Mouse (Mus musculus) kidney, embryonic 14.5 days (tissue): ENCODE results near the gene Foxp4. TPM values are rescaled to one million over a fixed set of nuclear protein-coding genes. Genes with fewer than 3 reads are reported as not detected.
A peak's percentile ranks its signal among the peaks of the same experiment; 100 is the strongest.

Experiments
- ATAC-seq: fragments of 200-750 bp; cut with Nextera tagmentation; 2 replicates; pipeline ENCODE4 v1.8.0; 2017; ENCODE audit warnings: moderate number of reproducible peaks, mild to moderate bottlenecking, moderate TSS enrichment, moderate library complexity; ENCODE audit not compliant: low FRiP score, low TSS enrichment
- H3K27ac ChIP-seq: fragments of 300-500 bp; sonication (generic); 2 replicates; pipeline ENCODE4 v1.5.1; 2014; ENCODE audit warnings: low read depth, mild to moderate bottlenecking, low read length, moderate library complexity, mixed read lengths
- H3K27me3 ChIP-seq: fragments of 300-500 bp; sonication (generic); 2 replicates; pipeline ENCODE4 v1.6.1; 2014; ENCODE audit warnings: mild to moderate bottlenecking, low read length; ENCODE audit not compliant: control insufficient read depth, insufficient read depth
- H3K36me3 ChIP-seq: fragments of 300-500 bp; sonication (generic); 2 replicates; pipeline ENCODE4 v1.6.1; 2014; ENCODE audit warnings: low read length, mixed read lengths; ENCODE audit not compliant: control insufficient read depth, insufficient read depth
- H3K4me1 ChIP-seq: fragments of 300-500 bp; sonication (generic); 2 replicates; pipeline ENCODE4 v1.6.1; 2014; ENCODE audit warnings: low read length, mixed read lengths; ENCODE audit not compliant: control insufficient read depth, insufficient read depth
- H3K4me2 ChIP-seq: fragments of 300-500 bp; sonication (generic); replicated peaks from 2 replicates; pipeline ENCODE4 v1.6.1; 2014; ENCODE audit warnings: low read depth, mild to moderate bottlenecking, low read length
- H3K4me3 ChIP-seq: fragments of 300-500 bp; sonication (generic); 2 replicates; pipeline ENCODE4 v1.5.1; 2014; ENCODE audit warnings: mild to moderate bottlenecking, low read length
- H3K9ac ChIP-seq: fragments of 300-500 bp; sonication (generic); 2 replicates; pipeline ENCODE4 v1.6.1; 2014; ENCODE audit warnings: low read depth, mild to moderate bottlenecking, low read length, moderate library complexity
- H3K9me3 ChIP-seq: fragments of 300-500 bp; sonication (generic); 2 replicates; pipeline ENCODE4 v1.6.1; 2016; ENCODE audit warnings: low read length; ENCODE audit not compliant: control insufficient read depth
- WGBS: fragments of 180-500 bp; shearing (Covaris S2); extraction: QIAGEN DNeasy Blood & Tissue Kit; methylation state at CpG from one replicate; pipeline ENCODE4 v1.1.7; 2014; 5-methylcytosine and 5-hydroxymethylcytosine counted together
- polyA plus RNA-seq: library from polyadenylated mRNA; unstranded; fragments of >200 nt; fragmentation: Nextera tagmentation; extraction: Ambion mirVana; gene quantifications from 2 replicates; pipeline ENCODE4 v1.2.1, GENCODE M21; 2014

The Foxp4 gene
- polyA plus RNA-seq, 1 experiment from 2014 or later, result 25.4 TPM

DNA sequence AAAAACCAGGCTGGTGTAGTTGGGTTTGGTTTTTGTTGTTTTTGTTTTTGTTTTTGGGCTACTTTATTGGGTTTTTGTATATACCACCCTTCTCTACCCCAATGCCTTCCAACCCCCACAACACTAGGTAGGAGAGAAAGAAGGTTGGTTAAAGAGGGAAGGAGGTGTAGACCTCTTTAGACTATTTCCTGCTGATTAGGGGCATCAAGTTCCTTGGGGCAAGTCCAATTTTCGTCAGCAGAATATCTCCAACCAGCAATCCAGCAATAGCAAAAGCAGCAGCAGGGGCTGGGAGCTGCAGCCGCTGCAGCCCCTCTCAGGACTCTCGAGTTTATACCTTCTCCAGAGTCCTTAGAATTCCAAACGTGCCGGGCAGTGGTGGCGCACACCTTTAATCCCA is 14.4 kb upstream of the Foxp4 start:
- no peak for ATAC-seq
- Histone ChIP-seq H3K36me3 (no peaks in the 10 kb centered on the region), H3K4me3 (no peak overlapping the region), H3K9me3 (no peaks in the 10 kb centered on the region), H3K27ac (no peak overlapping the region), H3K4me1 (no peaks in the 10 kb centered on the region), H3K27me3 (no peaks in the 10 kb centered on the region), H3K4me2 (no peak overlapping the region), H3K9ac (no peak overlapping the region)
- 73% methylated on average over 6 of the region's 6 CpGs for WGBS

- Histone ChIP-seq H3K4me3 (no peak overlapping the region), H3K27ac (no peak overlapping the region), H3K27me3 (no peaks in the 10 kb centered on the region), H3K4me2 (no peak overlapping the region), H3K36me3 (no peaks in the 10 kb centered on the region), H3K4me1 (no peaks in the 10 kb centered on the region), H3K9me3 (no peaks in the 10 kb centered on the region), H3K9ac (no peak overlapping the region)
- ATAC-seq, result no peak
- WGBS, result 60% methylated on average over 10 of the region's 10 CpGs
Measured at GRCm38 (mm10) chr17:47937926-47938600, 13.6 kb upstream of the Foxp4 start.

DNA sequence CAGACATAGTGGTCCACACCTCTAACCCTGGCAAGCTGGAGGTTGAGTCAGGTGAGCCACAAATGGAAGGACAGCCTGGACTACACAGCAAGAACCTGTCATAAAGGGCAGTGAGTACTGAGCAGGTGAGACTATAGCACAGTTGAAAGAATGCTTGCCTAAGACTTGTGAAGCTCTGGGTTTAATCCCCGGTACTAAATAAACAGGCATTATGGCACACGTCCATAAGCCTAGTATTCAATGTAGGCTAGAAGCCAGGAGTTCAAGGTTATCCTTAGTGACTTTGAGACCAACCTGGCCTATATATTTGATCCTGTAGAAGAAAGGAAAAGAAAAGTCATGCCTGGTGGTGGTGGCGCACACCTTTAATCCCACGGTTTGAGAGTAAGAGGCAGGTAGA is 12.1 kb upstream of the Foxp4 start:
- H3K4me1 ChIP-seq, result no peaks in the 10 kb centered on the region
- ATAC-seq, result no peak
- no peak overlapping the region for H3K9ac ChIP-seq
- H3K27me3 ChIP-seq, result no peaks in the 10 kb centered on the region
- 89% methylated on average over 4 of the region's 4 CpGs for WGBS
- H3K4me3 ChIP-seq, result no peak overlapping the region
- H3K4me2 ChIP-seq, result no peak overlapping the region
- H3K27ac ChIP-seq, result no peak overlapping the region
- no peaks in the 10 kb centered on the region for H3K36me3 ChIP-seq
- no peaks in the 10 kb centered on the region for H3K9me3 ChIP-seq

GRCm38 (mm10) chr17:47929431-47929830 is 5.0 kb upstream of the Foxp4 start:
- Histone ChIP-seq H3K36me3 (no peaks in the 10 kb centered on the region), H3K9me3 (no peaks in the 10 kb centered on the region), H3K27me3 (no peaks in the 10 kb centered on the region), H3K9ac (no peak overlapping the region), H3K27ac (no peak overlapping the region), H3K4me1 (peaks cover 16% of the 10 kb centered on the region), H3K4me3 (no peak overlapping the region), H3K4me2 (no peak overlapping the region)
- no peak for ATAC-seq
- WGBS, result 93% methylated on average over 4 of the region's 4 CpGs

GRCm38 (mm10) chr17:47925988-47926387 is 1.5 kb upstream of the Foxp4 start:
- Histone ChIP-seq H3K4me1 (peaks cover 28% of the 10 kb centered on the region), H3K4me2 (peak overlapping the region; percentile 88; the same call in 1 of the 2 replicates), H3K9me3 (no peaks in the 10 kb centered on the region), H3K27ac (no peak overlapping the region), H3K9ac (no peak overlapping the region), H3K27me3 (no peaks in the 10 kb centered on the region), H3K4me3 (no peak overlapping the region; the same call in 1 of the 2 replicates), H3K36me3 (no peaks in the 10 kb centered on the region)
- WGBS, result 20% methylated on average over 10 of the region's 10 CpGs
- no peak for ATAC-seq

DNA sequence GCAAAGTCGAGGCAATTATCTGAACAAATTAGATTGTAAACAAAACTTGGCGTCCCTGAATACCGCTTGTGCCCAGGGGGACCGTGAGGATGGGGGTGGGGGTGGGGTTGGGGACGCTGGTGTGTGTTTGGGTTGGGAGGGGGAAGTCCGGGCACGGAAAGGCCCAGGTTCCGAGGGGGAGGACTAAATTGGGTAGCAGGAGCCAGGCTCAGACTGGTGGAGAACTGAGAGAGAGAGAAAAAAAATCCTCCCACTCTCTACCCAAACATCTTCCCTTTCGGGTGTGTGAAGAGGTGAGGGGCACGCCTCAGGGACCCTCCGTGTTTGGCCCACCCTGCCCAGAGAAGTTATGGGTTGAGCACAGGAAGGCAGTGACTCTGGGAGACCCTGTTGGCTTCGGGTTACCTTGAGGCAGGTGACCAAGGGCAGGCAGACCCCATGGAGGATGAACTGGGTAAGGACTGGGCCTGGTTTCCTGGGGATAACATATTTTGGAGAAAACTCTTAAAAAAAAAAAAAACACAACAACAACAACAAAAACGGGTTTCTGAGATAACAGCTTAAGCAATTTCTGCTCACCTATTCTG is 988 bp upstream of the Foxp4 start:
- peak overlapping the region; percentile 94 for H3K9ac ChIP-seq
- peak overlapping the region; percentile 91 for H3K27ac ChIP-seq
- H3K4me3 ChIP-seq, result peak overlapping the region; percentile 95
- peaks cover 29% of the 10 kb centered on the region for H3K4me1 ChIP-seq
- no peaks in the 10 kb centered on the region for H3K27me3 ChIP-seq
- no peaks in the 10 kb centered on the region for H3K9me3 ChIP-seq
- H3K36me3 ChIP-seq, result no peaks in the 10 kb centered on the region
- peak; percentile 6; the same call in 1 of the 2 replicates for ATAC-seq
- peak overlapping the region; percentile 88 for H3K4me2 ChIP-seq
- 3% methylated on average over 13 of the region's 13 CpGs for WGBS

GRCm38 (mm10) chr17:47923678-47924382 is 615 bp downstream of the Foxp4 start:
- peak overlapping the region; percentile 94 for H3K9ac ChIP-seq
- peak overlapping the region; percentile 91 for H3K27ac ChIP-seq
- H3K4me1 ChIP-seq, result peaks cover 30% of the 10 kb centered on the region
- H3K36me3 ChIP-seq, result no peaks in the 10 kb centered on the region; the same call in 1 of the 2 replicates
- under 1% methylated on average over 47 of the region's 65 CpGs for WGBS
- no peaks in the 10 kb centered on the region for H3K27me3 ChIP-seq
- H3K4me3 ChIP-seq, result peak overlapping the region; percentile 95
- peak overlapping the region; percentile 88 for H3K4me2 ChIP-seq
- ATAC-seq, result peak; percentile 36
- H3K9me3 ChIP-seq, result no peaks in the 10 kb centered on the region

- H3K36me3 ChIP-seq, result no peaks in the 10 kb centered on the region; the same call in 1 of the 2 replicates
- H3K4me3 ChIP-seq, result peak overlapping the region; percentile 95
- H3K9ac ChIP-seq, result peak overlapping the region; percentile 94
- peaks cover 30% of the 10 kb centered on the region for H3K4me1 ChIP-seq
- H3K9me3 ChIP-seq, result no peaks in the 10 kb centered on the region
- WGBS, result 0% methylated on average over 28 of the region's 28 CpGs
- ATAC-seq, result no peak
- peak overlapping the region; percentile 88 for H3K4me2 ChIP-seq
- peak overlapping the region; percentile 91 for H3K27ac ChIP-seq
- no peaks in the 10 kb centered on the region for H3K27me3 ChIP-seq
Measured at GRCm38 (mm10) chr17:47923011-47923677, 1.3 kb downstream of the Foxp4 start.
